Mouse (Mus musculus) hindbrain, embryonic 10.5 days (tissue): ENCODE measurements at regions not wholly inside any gene's neighbourhood (a gene's known extent, or its start where the extent isn't known, plus 50 kb on each side); places are given as distances from the start of the nearest gene placed in this dataset.

ENCODE experiments used
- DNase-seq: peaks from one replicate; pipeline ENCODE4 v3.0.0-alpha.2; 2017; ENCODE audit warnings: low spot score
- H3K27ac ChIP-seq: fragments of 300-500 bp; sonication (generic); 2 replicates; pipeline ENCODE4 v1.5.1; 2016; ENCODE audit warnings: mild to moderate bottlenecking, moderate library complexity
- H3K27me3 ChIP-seq: fragments of 300-500 bp; sonication (generic); 2 replicates; pipeline ENCODE4 v1.6.1; 2016; ENCODE audit warnings: mild to moderate bottlenecking; ENCODE audit not compliant: poor library complexity, insufficient read depth, severe bottlenecking
- H3K36me3 ChIP-seq: fragments of 300-500 bp; sonication (generic); 2 replicates; pipeline ENCODE4 v1.6.1; 2016; ENCODE audit warnings: mild to moderate bottlenecking, moderate library complexity
- H3K4me1 ChIP-seq: fragments of 300-500 bp; sonication (generic); replicated peaks from 2 replicates; pipeline ENCODE4 v1.6.1; 2016; ENCODE audit warnings: mild to moderate bottlenecking
- H3K4me3 ChIP-seq: fragments of 300-500 bp; sonication (generic); 2 replicates; pipeline ENCODE4 v1.5.1; 2016; ENCODE audit warnings: mild to moderate bottlenecking, moderate library complexity
- H3K9me3 ChIP-seq: fragments of 300-500 bp; sonication (generic); 2 replicates; pipeline ENCODE4 v1.6.1; 2016; ENCODE audit warnings: mild to moderate bottlenecking, moderate library complexity
- WGBS: fragments of 180-500 bp; shearing (Covaris S2); methylation state at CpG from one replicate; pipeline ENCODE4 v1.1.7; 2016; 5-methylcytosine and 5-hydroxymethylcytosine counted together

GRCm38 (mm10) chr6:100977201-100977691, 143.8 kb downstream of the Ppp4r2 start:
- Histone ChIP-seq H3K4me3 (no peak overlapping the region), H3K4me1 (peaks cover 45% of the 10 kb centered on the region), H3K9me3 (no peaks in the 10 kb centered on the region), H3K27me3 (no peaks in the 10 kb centered on the region), H3K27ac (peak overlapping the region; percentile 54), H3K36me3 (no peaks in the 10 kb centered on the region)
- WGBS = 73% methylated on average over 9 of the region's 9 CpGs
- no peak for DNase-seq

- 87% methylated on average over 5 of the region's 5 CpGs for WGBS
- no peak for DNase-seq
- Histone ChIP-seq H3K4me1 (peaks cover 45% of the 10 kb centered on the region), H3K9me3 (no peaks in the 10 kb centered on the region), H3K27ac (peak overlapping the region; percentile 54; the same call in 1 of the 2 replicates), H3K36me3 (no peaks in the 10 kb centered on the region), H3K4me3 (no peak overlapping the region), H3K27me3 (no peaks in the 10 kb centered on the region)
These were observed 144.7 kb downstream of the Ppp4r2 start for GRCm38 (mm10) chr6:100978113-100978512.

GRCm38 (mm10) chr6:100978727-100979460, 145.5 kb downstream of the Ppp4r2 start:
- no peaks in the 10 kb centered on the region for H3K27me3 ChIP-seq
- no peaks in the 10 kb centered on the region for H3K36me3 ChIP-seq
- DNase-seq = no peak
- WGBS = 78% methylated on average over 9 of the region's 9 CpGs
- no peak overlapping the region for H3K27ac ChIP-seq
- H3K4me3 ChIP-seq = no peak overlapping the region
- no peaks in the 10 kb centered on the region for H3K9me3 ChIP-seq
- H3K4me1 ChIP-seq = peaks cover 38% of the 10 kb centered on the region

- H3K9me3 ChIP-seq = no peaks in the 10 kb centered on the region
- H3K4me1 ChIP-seq = peaks cover 35% of the 10 kb centered on the region
- no peak overlapping the region for H3K27ac ChIP-seq
- H3K27me3 ChIP-seq = no peaks in the 10 kb centered on the region
- H3K36me3 ChIP-seq = no peaks in the 10 kb centered on the region
- no peak overlapping the region for H3K4me3 ChIP-seq
- no peak for DNase-seq
- WGBS = 82% methylated on average over 2 of the region's 2 CpGs
These were observed 146.7 kb downstream of the Ppp4r2 start for GRCm38 (mm10) chr6:100980156-100980555.

- Histone ChIP-seq H3K36me3 (no peaks in the 10 kb centered on the region), H3K4me1 (no peaks in the 10 kb centered on the region; the same call in 1 of the 2 replicates), H3K9me3 (no peaks in the 10 kb centered on the region), H3K27ac (0 out of 2 replicates have a peak overlapping the region, but pooled peaks have one; percentile 35), H3K27me3 (no peaks in the 10 kb centered on the region), H3K4me3 (no peak overlapping the region)
- WGBS = 70% methylated on average over 7 of the region's 7 CpGs
- DNase-seq = no peak
These were observed 151.4 kb downstream of the Ppp4r2 start for GRCm38 (mm10) chr6:100984861-100985260.

- Histone ChIP-seq H3K4me1 (no peaks in the 10 kb centered on the region), H3K36me3 (no peaks in the 10 kb centered on the region), H3K4me3 (no peak overlapping the region), H3K27ac (0 out of 2 replicates have a peak overlapping the region, but pooled peaks have one; percentile 5), H3K27me3 (no peaks in the 10 kb centered on the region), H3K9me3 (no peaks in the 10 kb centered on the region)
- no peak for DNase-seq
- WGBS = 63% methylated on average over 5 of the region's 5 CpGs
These were observed 152.0 kb downstream of the Ppp4r2 start for GRCm38 (mm10) chr6:100985334-100985937.

GRCm38 (mm10) chr6:100988521-100988920, 155.1 kb downstream of the Ppp4r2 start:
- H3K36me3 ChIP-seq = no peaks in the 10 kb centered on the region
- 69% methylated on average over 6 of the region's 6 CpGs for WGBS
- no peaks in the 10 kb centered on the region for H3K4me1 ChIP-seq
- no peak overlapping the region for H3K4me3 ChIP-seq
- no peak for DNase-seq
- H3K27ac ChIP-seq = no peak overlapping the region
- H3K27me3 ChIP-seq = peaks cover 4% of the 10 kb centered on the region
- H3K9me3 ChIP-seq = no peaks in the 10 kb centered on the region

GRCm38 (mm10) chr6:100993421-100993820, 160.0 kb downstream of the Ppp4r2 start:
- WGBS = 86% methylated on average over 1 of the region's 1 CpGs
- no peak overlapping the region for H3K27ac ChIP-seq
- H3K4me3 ChIP-seq = no peak overlapping the region
- no peaks in the 10 kb centered on the region for H3K9me3 ChIP-seq
- peaks cover 4% of the 10 kb centered on the region for H3K27me3 ChIP-seq
- DNase-seq = no peak
- peaks cover 11% of the 10 kb centered on the region for H3K4me1 ChIP-seq
- no peaks in the 10 kb centered on the region for H3K36me3 ChIP-seq

- no peak overlapping the region for H3K4me3 ChIP-seq
- 36% methylated on average over 6 of the region's 6 CpGs for WGBS
- H3K9me3 ChIP-seq = no peaks in the 10 kb centered on the region
- no peak overlapping the region for H3K27ac ChIP-seq
- no peaks in the 10 kb centered on the region for H3K36me3 ChIP-seq
- DNase-seq = peak; percentile 34
- peaks cover 11% of the 10 kb centered on the region for H3K4me1 ChIP-seq
- H3K27me3 ChIP-seq = no peaks in the 10 kb centered on the region; the same call in 1 of the 2 replicates
These were observed 162.6 kb downstream of the Ppp4r2 start for GRCm38 (mm10) chr6:100995874-100996560.

GRCm38 (mm10) chr6:100998285-100998684, 164.9 kb downstream of the Ppp4r2 start:
- H3K27ac ChIP-seq = no peak overlapping the region
- no peaks in the 10 kb centered on the region; the same call in 1 of the 2 replicates for H3K27me3 ChIP-seq
- H3K9me3 ChIP-seq = no peaks in the 10 kb centered on the region
- no peaks in the 10 kb centered on the region for H3K36me3 ChIP-seq
- no peak overlapping the region for H3K4me3 ChIP-seq
- no peak for DNase-seq
- 84% methylated on average over 1 of the region's 1 CpGs for WGBS
- peaks cover 14% of the 10 kb centered on the region for H3K4me1 ChIP-seq

GRCm38 (mm10) chr6:101003901-101004300, 170.5 kb downstream of the Ppp4r2 start:
- Histone ChIP-seq H3K4me1 (0 out of 2 replicates have a peak, but pooled peaks cover 3% of the 10 kb centered on the region), H3K4me3 (no peak overlapping the region), H3K9me3 (no peaks in the 10 kb centered on the region), H3K27ac (no peak overlapping the region), H3K36me3 (no peaks in the 10 kb centered on the region), H3K27me3 (no peaks in the 10 kb centered on the region)
- WGBS = 87% methylated on average over 1 of the region's 1 CpGs
- no peak for DNase-seq

GRCm38 (mm10) chr6:101021650-101022049, 188.2 kb downstream of the Ppp4r2 start:
- H3K4me3 ChIP-seq = no peak overlapping the region
- H3K36me3 ChIP-seq = no peaks in the 10 kb centered on the region
- no peaks in the 10 kb centered on the region for H3K9me3 ChIP-seq
- H3K27me3 ChIP-seq = no peaks in the 10 kb centered on the region
- H3K4me1 ChIP-seq = no peaks in the 10 kb centered on the region
- H3K27ac ChIP-seq = no peak overlapping the region
- DNase-seq = no peak
- WGBS = 82% methylated on average over 3 of the region's 3 CpGs

GRCm38 (mm10) chr6:101025816-101026215, 192.4 kb downstream of the Ppp4r2 start:
- DNase-seq = no peak
- peaks cover 5% of the 10 kb centered on the region; the same call in 1 of the 2 replicates for H3K4me1 ChIP-seq
- no peak overlapping the region for H3K4me3 ChIP-seq
- no peaks in the 10 kb centered on the region; the same call in 1 of the 2 replicates for H3K27me3 ChIP-seq
- no peaks in the 10 kb centered on the region for H3K9me3 ChIP-seq
- H3K27ac ChIP-seq = no peak overlapping the region
- H3K36me3 ChIP-seq = no peaks in the 10 kb centered on the region
- 85% methylated on average over 4 of the region's 4 CpGs for WGBS
